Mouse (Mus musculus) layer of hippocampus, adult 2 months (tissue): ENCODE measurements around the gene P4ha1. TPM values are rescaled to one million over a fixed set of nuclear protein-coding genes. Genes with fewer than 3 reads are reported as not detected.
A peak's percentile ranks its signal among the peaks of the same experiment; 100 is the strongest.
"Not testable (repeated sequence)": the region's sequence is repeated elsewhere in the genome, so short reads cannot be mapped to it uniquely, and the experiment has no call there.

Experiments
- DNase-seq, 2 experiments: peaks; one replicate each; pipeline ENCODE4 v3.0.0; 2022; ENCODE audit warnings: low spot score in 2 of 2
- H3K27ac ChIP-seq: fragments of 200-600 bp; 2 replicates; pipeline ENCODE4 v1.8.1; 2022
- H3K4me3 ChIP-seq: fragments of 200-600 bp; 2 replicates; pipeline ENCODE4 v1.8.1; 2022; ENCODE audit warnings: mild to moderate bottlenecking
- CTCF ChIP-seq: fragments of 200-600 bp; conservative IDR thresholded peaks from 2 replicates; pipeline ENCODE4 v1.8.1; 2022; ENCODE audit warnings: antibody characterized with exemption, mild to moderate bottlenecking, moderate library complexity
- total RNA-seq, 2 experiments: library from RNA; stranded (reverse); gene quantifications; 2 replicates each; pipeline ENCODE4 v1.2.3; 2021

The P4ha1 gene
- total RNA-seq, 2 experiments from 2014 or later: 41.9 to 48.9 TPM

DNA sequence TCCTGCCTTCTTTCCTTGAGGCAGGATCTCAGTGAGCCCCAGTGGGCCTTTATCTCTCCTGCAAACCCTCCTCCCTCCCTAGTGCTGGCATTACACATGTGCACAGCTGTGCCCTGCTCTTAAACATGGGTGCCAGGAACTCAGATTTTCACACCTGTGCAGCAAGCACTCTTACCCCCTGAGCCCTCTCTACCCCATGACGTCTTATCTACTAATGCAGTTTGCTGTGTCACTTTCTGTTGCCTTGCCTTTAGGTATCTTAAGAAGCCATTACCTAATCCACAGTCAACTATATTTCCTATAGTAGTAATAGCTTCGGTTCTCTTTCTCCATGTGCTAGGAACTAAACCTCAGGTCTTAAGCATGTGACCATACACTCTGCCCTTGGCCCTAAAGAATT is 40.1 kb downstream of the P4ha1 start:
- Histone ChIP-seq H3K4me3 (no peak overlapping the region), H3K27ac (no peak overlapping the region)
- DNase-seq: no peak
- no peak for TF ChIP-seq CTCF

DNA sequence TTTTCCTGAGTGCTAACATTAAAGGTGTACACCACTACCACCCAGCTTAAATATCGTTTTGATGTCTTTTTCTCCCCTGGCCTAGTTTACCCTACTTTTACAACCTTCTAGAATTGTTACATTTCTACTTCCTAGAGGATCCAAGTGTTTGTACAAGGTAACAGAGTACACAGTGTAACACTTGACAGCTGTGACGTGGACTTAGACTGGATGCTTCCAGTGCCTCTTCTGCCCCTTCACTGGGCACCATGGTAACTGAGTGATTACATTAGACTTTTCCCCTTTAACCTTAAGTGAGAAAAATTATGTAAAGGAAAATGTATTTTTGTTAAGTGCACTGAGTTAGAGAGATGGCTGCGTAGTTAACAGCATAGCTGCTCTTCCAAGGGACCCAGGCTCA is 41.5 kb downstream of the P4ha1 start:
- Histone ChIP-seq H3K27ac (no peak overlapping the region), H3K4me3 (no peak overlapping the region)
- no peak for DNase-seq
- no peak for TF ChIP-seq CTCF

DNA sequence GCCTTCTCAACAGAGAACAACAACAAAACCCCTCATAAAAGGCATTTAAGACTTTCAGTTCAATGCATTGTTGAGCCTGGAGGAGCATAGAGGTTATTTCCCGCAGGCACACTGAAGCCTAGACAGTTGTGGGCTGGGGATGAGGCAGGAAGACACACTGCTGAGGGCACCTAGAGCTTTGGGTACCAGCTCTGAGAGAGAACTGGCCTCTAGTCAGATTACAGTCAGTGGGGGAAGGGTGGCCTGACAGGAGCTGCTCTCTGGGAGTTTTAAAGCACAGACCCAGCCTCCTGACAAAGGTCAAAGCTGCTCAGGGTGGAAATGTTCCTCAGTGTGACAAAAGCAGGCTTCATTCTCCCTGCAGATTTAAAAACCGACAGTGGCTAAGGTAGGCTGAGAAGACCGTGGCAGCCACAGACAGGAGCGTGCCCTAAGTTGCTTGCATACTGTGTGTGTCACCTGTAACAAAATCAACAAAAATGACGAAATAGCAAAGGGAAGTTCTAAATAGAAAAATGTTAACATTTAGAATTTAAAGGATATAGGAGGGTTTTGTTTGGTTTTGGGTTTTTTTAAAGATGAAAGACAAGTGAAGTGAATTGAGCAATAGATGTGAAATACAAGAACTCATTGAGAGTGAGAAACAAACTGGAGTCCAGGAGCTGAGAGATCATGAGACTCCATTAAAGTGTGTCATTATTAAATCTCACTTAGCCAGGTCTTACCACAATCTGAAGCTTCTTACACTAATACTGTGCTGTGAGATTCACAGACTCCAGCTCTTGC is 42.9 kb downstream of the P4ha1 start:
- H3K27ac ChIP-seq: no peak overlapping the region
- no peak for DNase-seq
- no peak overlapping the region for H3K4me3 ChIP-seq
- no peak for TF ChIP-seq CTCF

DNA sequence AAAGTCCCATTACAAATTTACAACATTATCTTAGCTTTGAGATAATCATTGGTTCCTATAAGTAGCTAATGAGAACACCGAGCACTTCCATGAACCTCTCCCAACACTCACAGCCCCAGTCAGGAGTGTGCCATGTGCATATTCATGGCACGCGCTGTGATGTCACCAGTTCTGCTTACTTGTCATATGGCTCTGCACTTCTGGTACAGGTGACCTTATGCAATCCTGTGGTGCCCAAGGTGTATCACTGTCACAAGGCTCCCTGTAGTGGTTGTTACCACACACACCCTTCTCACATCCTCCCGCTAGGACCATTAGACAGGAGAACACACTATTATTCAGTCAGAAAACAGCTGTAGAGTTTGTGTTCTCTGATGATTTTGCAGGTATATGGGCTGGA is 43.6 kb downstream of the P4ha1 start:
- no peak overlapping the region for H3K27ac ChIP-seq
- no peak for DNase-seq
- H3K4me3 ChIP-seq: no peak overlapping the region
- TF ChIP-seq CTCF: no peak

DNA sequence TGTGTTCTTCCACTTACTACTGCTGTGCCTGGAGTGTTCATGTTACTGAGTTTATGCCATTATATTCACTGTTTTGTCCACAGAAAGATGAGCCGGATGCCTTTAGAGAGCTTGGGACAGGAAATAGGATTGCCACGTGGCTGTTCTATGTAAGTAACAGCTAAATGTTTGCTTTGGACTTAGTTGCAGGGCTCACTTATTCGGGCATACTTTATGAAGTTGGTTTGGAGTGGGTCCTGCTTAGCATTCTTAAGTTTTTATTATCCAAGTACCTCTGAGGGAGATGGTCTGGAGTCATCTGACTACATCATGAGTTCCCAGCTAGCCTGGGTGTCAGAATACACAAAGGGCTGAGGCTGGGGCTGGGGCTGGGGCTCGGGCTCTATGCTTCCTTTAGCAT is 44.1 kb downstream of the P4ha1 start:
- H3K4me3 ChIP-seq: no peak overlapping the region
- no peak for DNase-seq
- TF ChIP-seq CTCF: no peak

DNA sequence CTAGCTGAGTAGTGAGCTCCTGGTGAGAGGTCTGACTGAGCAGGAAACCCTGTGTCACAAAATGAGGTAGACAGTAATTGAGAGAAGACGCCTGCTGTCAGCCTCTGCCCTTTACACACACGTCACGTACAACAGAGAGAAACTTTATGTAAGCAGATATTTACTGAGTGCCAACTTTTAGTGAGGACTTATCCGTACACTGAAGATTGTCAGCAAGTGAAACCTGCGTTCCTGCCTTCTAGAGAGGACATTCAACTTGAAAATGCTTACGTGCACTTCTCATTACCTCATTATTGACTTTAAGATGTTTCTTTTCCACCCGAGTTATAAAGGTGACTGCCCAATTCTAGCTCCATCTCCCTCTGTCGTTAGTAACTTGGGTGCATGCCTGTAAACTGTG is 45.6 kb downstream of the P4ha1 start:
- TF ChIP-seq CTCF: no peak
- no peak overlapping the region for H3K27ac ChIP-seq
- DNase-seq: no peak
- H3K4me3 ChIP-seq: no peak overlapping the region

More for the DNA sequence above, 44.1 kb downstream of the P4ha1 start:
- no peak overlapping the region for H3K27ac ChIP-seq

DNA sequence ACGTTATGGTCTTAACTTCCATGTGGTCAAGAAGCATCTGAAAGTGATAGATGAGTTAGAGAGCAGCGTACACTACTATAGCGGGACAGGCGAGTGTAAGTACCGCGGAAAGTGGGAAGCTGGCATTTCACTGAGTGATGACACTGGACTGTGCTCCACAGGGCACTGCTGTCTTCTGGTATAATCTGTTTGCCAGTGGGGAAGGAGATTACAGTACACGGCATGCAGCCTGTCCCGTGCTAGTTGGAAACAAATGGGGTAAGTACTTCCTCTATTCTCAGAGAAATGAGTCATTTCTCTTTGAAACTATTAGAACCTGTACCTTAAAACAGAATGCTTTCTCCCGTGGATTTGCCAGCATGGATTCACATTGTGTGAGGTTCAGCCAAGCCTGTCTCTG is 46.3 kb downstream of the P4ha1 start:
- no peak for TF ChIP-seq CTCF
- H3K4me3 ChIP-seq: no peak overlapping the region

DNA sequence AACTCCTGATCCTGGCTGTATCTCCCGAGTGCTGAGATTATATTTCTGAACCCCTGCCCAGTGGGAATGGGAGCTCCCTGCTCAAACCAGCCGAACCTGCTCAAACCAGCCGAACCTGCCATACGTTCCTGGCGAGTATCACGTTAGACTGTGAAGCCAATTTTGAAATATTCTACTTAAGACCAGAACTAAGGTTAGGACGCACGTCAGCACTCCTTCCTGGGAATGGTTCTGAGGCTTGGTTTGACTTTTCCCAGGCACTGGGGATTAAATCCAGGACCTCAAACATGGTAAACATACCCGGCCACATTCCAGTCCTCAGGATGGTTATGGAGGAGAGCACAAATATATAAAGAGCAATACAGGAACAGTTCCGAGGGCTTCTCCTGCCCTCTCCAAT is 54.8 kb downstream of the P4ha1 start:
- Histone ChIP-seq H3K4me3 (no peak overlapping the region), H3K27ac (no peak overlapping the region)
- TF ChIP-seq CTCF: no peak
- DNase-seq: no peak

More for the DNA sequence above, 46.3 kb downstream of the P4ha1 start:
- DNase-seq: no peak
- H3K27ac ChIP-seq: no peak overlapping the region

DNA sequence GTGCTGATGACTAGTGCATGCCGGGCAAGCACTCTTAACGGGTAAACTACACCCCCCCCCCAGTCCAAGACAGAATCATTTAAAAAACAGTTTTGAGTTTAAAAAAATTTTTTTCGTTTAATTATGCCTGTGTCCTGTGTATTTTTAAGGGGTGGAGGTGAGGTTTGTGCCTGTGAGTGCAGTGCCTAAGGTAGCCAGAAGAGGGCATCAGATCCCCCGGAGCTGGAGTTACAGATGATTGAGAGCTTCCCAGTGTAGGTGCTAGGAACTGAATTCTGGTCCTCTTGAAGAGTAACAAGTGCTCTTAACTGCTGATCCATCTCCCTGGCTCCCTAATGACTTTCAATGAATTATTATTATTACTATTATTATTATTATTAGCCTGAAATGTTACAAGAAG is 55.6 kb downstream of the P4ha1 start:
- no peak for DNase-seq
- Histone ChIP-seq H3K27ac (no peak overlapping the region), H3K4me3 (no peak overlapping the region)
- TF ChIP-seq CTCF: peak; percentile 58

DNA sequence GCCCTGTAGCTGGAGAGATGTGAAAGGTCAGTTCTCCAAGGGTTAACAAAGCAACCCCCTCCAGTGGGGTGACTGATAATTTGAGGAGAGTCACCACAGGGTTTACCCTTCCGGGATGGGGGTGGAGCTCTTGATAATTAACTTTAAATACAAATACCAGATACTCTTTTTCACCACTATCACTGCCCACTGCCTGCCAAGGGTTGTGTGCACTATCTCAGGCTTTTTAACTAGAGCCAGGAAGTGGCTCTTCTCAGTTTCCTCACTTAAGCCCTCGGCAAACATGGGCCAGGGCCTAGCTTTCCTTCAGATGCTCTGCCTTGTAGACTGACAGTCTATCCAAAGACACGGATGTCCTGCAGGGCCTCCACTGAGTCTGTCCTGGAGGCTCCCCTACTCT is 56.8 kb downstream of the P4ha1 start:
- TF ChIP-seq CTCF: no peak
- no peak for DNase-seq
- no peak overlapping the region for H3K27ac ChIP-seq
- H3K4me3 ChIP-seq: no peak overlapping the region

DNA sequence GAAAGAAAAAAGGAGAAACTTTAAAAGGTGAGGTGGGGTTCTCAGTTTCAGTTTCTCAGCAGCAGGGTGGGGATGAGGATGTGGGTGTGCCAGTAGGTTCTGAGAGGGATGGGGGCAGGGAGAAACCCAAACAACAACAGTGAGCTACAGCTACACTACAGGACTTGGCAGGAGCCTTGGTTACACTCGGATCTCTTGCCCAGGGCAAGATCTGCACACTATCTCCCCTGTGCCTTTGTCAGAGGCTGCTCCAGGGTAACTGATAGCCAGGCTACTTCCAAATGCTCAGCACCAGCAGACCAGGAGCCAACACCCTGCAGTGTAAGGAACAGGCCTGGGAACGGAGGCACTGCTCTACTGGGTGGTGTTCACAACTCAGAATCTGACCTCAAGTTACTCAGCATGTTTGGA is 57.3 kb downstream of the P4ha1 start:
- no peak overlapping the region for H3K27ac ChIP-seq
- no peak for TF ChIP-seq CTCF
- H3K4me3 ChIP-seq: no peak overlapping the region
- DNase-seq: no peak

DNA sequence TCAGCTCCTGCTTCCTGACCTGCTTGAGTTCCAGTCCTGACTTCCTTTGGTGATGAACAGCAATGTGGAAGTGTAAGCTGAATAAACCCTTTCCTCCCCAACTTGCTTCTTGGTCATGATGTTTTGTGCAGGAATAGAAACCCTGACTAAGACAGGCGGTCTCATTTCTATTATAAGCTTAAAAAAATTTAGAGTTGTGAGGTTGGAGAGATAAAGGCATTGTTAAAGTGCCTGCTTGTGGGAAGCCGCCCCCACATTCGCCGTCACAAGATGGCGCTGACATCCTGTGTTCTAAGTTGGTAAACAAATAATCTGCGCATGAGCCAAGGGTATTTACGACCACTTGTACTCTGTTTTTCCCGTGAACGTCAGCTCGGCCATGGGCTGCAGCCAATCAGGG is 58.5 kb downstream of the P4ha1 start:
- not testable (repeated sequence) for H3K4me3 ChIP-seq, DNase-seq, H3K27ac ChIP-seq

DNA sequence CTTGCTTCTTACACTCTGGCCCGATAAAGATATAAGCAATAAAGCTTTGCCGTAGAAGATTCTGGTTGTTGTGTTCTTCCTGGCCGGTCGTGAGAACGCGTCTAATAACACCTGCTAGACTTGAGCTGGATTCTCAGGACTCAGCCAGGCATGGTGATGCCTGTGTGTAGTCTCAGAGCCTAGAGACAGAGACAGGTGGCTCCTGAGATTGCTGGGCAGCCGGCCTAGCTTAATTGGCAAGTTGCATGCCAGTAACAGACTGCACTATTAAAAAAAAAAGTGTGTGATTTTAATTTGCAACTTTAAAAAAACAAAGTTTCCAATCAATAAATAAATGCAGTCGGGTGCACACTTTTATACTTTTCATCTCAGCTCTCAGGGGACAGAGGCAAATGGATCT is 63.9 kb downstream of the P4ha1 start:
- Histone ChIP-seq H3K4me3 (no peak overlapping the region), H3K27ac (peak overlapping the region; percentile 37; the same call in 1 of the 2 replicates)
- no peak for TF ChIP-seq CTCF
- peak; percentile 54 to 57 for DNase-seq

DNA sequence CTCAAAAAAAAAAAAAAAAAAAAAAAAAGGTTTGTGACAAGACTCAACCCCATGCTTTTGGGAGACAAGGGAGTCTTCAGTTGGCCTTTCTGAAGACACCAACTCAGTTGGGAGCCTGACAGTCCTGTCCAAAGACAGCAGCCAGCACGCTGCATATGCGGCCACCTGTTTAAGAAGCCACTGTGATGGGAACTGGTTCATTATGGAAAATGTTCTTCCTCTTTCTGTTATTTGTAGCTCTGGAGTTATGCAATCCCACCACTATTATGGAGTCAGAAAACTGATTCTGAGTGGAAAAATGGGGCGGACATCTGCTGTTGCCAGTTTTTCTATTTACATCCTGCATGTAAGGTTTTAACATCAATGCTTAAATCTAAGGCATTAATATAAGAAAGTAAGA is 66.6 kb downstream of the P4ha1 start:
- Histone ChIP-seq H3K27ac (no peak overlapping the region), H3K4me3 (no peak overlapping the region)
- TF ChIP-seq CTCF: no peak
- DNase-seq: no peak
